Mouse (Mus musculus): ENCODE results near the gene Nkpd1. TPM values are rescaled to one million over a fixed set of nuclear protein-coding genes. Genes with fewer than 3 reads are reported as not detected.

The Nkpd1 gene
- polyA plus RNA-seq, 1 experiment from 2014 or later = not detected

DNA sequence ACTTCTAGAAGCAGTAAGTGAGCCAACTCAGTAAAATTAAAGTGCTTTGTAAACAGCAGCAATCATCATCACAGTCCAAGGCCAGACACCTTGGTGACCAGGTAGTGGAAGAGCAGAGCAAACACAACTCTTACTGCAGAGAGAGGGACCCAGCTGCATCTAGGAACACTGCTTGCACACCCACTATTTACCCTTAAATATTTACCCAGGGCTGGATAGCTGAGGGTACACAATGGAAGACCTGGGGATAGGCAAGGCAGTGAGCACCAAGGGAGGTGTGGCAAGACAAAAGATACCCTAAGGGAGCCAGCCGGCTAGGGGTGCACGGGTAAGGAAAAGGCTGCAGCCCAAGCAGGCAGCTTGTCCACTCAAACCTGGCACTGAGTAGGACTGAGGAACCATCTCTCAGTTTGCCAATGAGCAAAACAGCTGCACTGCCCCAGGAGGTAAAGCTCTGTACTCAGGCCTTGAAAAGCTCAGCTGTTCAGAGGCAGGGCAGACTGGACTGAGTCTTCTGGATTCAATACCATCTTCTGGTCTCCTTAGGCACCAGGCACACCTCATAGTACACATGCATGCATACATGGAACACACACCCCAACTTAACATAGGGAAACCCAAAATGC is 29.8 kb downstream of the Nkpd1 start:
- Histone ChIP-seq H3K36me3 (ENCODE audit: inconsistent target) (no peaks in the 10 kb centered on the region), H3K4me3 (ENCODE audit: inconsistent target) (no peak overlapping the region), H3K79me2 (ENCODE audit: inconsistent target) (peaks cover 99% of the 10 kb centered on the region), H3K27ac (no peak overlapping the region)
- WGBS (ENCODE audit: missing documents) = 96% methylated on average over 2 of the region's 2 CpGs

DNA sequence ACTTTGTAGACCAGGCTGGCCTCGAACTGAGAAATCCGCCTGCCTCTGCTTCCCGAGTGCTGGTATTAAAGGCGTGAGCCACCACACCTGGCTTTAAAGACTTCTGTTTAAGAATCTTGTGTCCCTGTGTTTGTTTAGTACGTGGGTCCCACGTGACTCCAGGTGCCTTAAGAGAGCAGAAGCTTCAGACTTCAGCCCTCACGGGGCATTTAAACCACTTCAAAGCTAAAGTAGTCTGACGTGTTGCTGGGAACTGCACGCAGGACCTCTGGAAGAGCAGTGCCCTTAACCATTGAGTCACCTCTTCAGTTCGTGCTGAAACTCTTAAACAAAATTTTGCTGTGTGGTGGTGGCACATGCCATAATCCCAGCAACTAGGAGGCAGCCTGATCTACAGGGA is 31.8 kb downstream of the Nkpd1 start:
- WGBS (ENCODE audit: missing documents) = 92% methylated on average over 10 of the region's 10 CpGs
- Histone ChIP-seq H3K36me3 (ENCODE audit: inconsistent target) (0 out of 2 replicates have a peak, but pooled peaks cover 6% of the 10 kb centered on the region), H3K79me2 (ENCODE audit: inconsistent target) (peaks cover 99% of the 10 kb centered on the region), H3K4me3 (ENCODE audit: inconsistent target) (no peak overlapping the region), H3K27ac (no peak overlapping the region)

DNA sequence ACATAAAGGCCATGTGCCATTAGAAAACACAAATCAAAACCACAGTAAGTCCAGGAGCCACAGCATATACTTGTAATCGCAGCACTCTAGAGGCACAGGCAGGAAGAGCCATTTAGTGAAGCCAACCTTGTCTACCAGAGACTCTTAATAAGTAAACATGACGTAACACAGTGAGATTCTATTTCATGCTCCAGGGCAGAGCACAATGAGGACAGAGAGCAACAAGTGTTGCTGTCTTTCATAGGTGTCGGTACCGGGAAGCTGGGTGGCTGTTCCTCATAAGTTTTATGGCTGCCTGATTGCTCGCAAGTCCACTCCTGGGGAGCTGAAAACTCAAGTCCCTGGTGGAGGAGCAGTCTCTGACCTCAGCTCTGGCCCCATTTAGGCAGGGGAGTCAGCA is 34.0 kb downstream of the Nkpd1 start:
- Histone ChIP-seq H3K4me3 (ENCODE audit: inconsistent target) (no peak overlapping the region), H3K27ac (no peak overlapping the region), H3K36me3 (ENCODE audit: inconsistent target) (0 out of 2 replicates have a peak, but pooled peaks cover 6% of the 10 kb centered on the region), H3K79me2 (ENCODE audit: inconsistent target) (peaks cover 100% of the 10 kb centered on the region)
- WGBS (ENCODE audit: missing documents) = 91% methylated on average over 5 of the region's 5 CpGs

DNA sequence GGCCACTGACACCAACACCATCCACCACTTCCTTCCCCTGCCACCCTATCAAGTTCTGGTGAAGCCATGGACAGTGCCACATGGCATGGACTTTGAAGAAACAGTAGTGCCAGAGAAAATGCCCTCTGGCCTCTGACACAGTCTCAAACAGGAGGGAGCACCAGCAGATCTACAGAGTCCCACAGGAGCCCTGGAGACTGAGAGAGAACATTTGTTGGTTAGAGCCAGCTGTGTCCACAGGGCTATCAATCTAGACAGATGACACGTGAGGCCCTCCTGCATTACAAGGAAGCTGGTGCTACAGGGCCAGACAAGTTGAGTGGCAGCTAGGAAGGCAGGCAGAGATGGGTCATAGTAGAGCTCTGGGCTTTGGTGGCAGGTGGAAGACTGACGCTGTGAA is 34.8 kb downstream of the Nkpd1 start:
- Histone ChIP-seq H3K4me3 (ENCODE audit: inconsistent target) (no peak overlapping the region), H3K27ac (no peak overlapping the region), H3K36me3 (ENCODE audit: inconsistent target) (0 out of 2 replicates have a peak, but pooled peaks cover 6% of the 10 kb centered on the region), H3K79me2 (ENCODE audit: inconsistent target) (peaks cover 100% of the 10 kb centered on the region)
- WGBS (ENCODE audit: missing documents) = 55% methylated on average over 2 of the region's 2 CpGs

DNA sequence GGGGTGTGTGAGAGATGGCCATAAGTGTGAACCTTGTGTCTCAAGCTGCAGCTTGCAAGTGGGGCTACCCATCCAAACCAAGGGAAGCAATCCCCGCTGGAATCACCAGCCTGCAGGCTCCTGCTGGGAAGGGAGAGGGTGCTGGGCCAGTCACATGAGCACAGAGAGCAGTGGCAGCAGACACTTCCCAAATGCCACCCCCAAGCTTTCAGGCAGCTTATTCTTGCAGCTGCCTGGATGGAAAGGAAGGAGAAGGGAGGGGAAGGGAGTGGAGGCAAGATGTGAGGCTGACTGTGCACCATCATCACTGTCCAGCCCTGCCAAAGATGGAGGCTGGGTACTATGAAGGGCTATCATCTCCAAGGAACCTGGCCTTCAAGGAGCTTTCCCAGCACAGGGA is 36.5 kb downstream of the Nkpd1 start:
- 100% methylated on average over 1 of the region's 1 CpGs for WGBS (ENCODE audit: missing documents)
- Histone ChIP-seq H3K27ac (no peak overlapping the region), H3K4me3 (ENCODE audit: inconsistent target) (no peak overlapping the region), H3K36me3 (ENCODE audit: inconsistent target) (0 out of 2 replicates have a peak, but pooled peaks cover 6% of the 10 kb centered on the region), H3K79me2 (ENCODE audit: inconsistent target) (peaks cover 100% of the 10 kb centered on the region)

DNA sequence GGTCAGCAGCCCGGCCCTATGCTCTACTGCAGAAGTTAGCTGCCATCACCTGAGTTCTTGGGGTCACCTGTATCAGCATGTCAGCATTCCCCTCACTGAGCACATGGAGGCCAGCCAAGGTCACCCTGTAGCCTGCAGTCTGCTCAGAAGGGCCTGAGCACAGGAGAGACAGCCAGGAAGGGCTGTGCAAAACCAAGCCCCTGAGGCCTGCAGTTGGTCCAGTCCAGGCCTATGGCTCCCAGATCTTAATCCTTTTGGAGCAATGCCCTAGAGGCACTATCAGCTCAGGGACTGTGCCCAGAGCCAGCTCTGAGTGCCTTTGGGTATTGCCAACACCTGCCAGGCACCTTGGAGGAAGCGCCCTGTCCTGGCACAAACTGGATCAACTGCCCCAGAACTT is 39.4 kb downstream of the Nkpd1 start:
- Histone ChIP-seq H3K4me3 (ENCODE audit: inconsistent target) (no peak overlapping the region), H3K36me3 (ENCODE audit: inconsistent target) (0 out of 2 replicates have a peak, but pooled peaks cover 6% of the 10 kb centered on the region), H3K27ac (no peak overlapping the region), H3K79me2 (ENCODE audit: inconsistent target) (peaks cover 97% of the 10 kb centered on the region)
- WGBS (ENCODE audit: missing documents) = 93% methylated on average over 2 of the region's 2 CpGs

DNA sequence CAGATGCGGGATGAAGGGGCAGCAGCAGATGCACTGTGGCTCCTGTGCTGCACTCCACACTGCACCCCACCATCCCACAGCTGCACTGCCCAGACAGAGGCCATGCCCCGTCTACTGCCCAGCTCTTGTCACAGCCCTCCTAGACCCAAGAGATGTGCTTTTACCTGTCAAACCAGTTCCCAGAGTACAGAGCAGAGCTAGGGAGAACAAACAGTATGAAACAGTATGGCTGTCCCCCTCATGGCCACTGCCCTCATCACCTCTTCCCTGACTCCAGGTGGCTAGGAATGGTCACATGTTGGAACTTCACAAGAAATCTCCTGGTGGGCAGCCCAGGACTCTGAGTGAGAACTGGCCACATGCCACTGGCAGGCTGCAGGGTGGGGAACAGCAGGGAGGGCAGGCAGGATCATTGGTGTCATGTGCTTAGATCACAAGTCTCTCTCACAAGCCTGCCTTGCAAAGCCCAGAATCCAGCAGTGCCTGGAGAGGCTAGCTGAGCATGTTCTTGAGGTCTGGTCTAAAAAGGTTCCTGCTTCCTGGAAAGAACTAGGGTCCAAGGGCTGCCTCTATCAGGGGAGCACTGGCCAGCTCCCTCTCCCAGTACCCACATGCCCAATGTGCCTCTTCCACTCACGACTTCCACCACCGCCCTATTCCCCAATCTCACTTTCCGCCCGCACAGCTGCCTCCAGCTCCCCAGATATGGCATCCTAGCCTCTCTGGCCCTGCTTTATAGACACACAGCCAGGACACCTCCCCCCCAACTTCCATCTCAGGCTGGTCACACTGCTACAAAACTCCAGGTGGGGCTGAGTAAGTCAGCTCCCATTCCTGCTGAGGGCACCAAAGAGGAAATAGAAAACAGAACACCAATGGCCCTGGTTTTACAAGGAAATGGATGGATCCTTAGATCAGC is 40.6 kb downstream of the Nkpd1 start:
- peaks cover 85% of the 10 kb centered on the region for H3K79me2 ChIP-seq (ENCODE audit: inconsistent target)
- 0 out of 2 replicates have a peak, but pooled peaks cover 4% of the 10 kb centered on the region for H3K36me3 ChIP-seq (ENCODE audit: inconsistent target)
- WGBS (ENCODE audit: missing documents) = 97% methylated on average over 6 of the region's 6 CpGs
- H3K4me3 ChIP-seq (ENCODE audit: inconsistent target) = no peak overlapping the region
- H3K27ac ChIP-seq = peak overlapping the region; percentile 40

DNA sequence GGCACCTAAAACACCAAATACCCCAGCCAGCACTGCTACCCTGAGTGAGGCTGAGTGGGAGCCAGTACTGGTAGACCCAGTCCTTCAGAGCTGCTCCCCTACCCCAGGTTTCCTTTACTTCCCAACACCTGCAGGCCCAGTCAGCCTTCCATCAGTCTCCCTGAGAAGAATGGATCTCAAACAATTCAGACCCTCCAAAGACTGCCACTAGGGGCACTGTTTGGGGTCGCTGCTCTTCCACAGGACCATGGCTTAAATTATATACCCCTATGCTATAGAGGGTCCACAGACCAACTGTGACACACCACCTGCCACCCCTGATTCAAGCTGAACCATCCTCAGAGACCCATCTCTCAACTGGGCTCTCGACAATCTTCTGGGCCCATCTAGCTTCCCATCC is 41.3 kb downstream of the Nkpd1 start:
- Histone ChIP-seq H3K27ac (peak overlapping the region; percentile 40), H3K36me3 (ENCODE audit: inconsistent target) (no peaks in the 10 kb centered on the region), H3K4me3 (ENCODE audit: inconsistent target) (no peak overlapping the region), H3K79me2 (ENCODE audit: inconsistent target) (peaks cover 78% of the 10 kb centered on the region)
- WGBS (ENCODE audit: missing documents) = 70% methylated on average over 2 of the region's 2 CpGs

DNA sequence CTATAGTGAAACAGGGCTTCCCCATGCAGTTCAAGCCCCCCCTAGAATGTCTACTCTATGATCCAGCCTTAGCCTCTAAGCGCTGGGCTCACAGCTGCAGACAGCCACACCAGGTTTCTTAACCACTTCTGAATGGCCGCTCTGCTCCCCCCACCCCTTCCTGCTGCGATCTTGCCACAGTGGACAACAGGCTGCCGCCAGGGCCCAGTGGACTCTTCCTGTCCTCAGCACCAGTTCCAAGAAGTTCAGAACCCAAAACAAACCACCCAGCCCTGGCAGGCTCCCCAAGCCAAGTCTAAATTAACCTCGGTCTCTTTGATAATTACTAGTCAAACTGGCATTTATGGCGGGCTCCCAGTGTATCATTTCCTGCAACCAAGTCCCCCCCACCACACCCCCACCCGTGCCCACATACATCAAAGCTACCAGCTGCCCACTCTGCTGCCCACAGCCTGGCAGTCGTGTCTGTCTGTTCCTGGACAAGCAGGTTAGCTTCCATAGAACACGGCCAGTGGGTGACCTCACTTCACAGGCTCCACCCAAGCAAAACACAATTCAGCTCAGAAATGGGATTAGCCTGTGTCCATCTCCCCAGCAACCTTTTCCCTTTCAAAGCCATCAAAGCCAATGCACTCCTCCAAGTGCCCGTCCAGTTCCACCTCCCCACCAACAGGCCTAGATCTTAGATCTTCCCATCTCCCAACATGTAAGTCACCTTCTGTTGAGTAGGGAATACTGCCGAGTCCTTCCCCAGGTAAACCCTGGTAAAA is 43.0 kb downstream of the Nkpd1 start:
- peak overlapping the region; percentile 91 for H3K4me3 ChIP-seq (ENCODE audit: inconsistent target)
- H3K79me2 ChIP-seq (ENCODE audit: inconsistent target) = peaks cover 61% of the 10 kb centered on the region
- peaks cover 11% of the 10 kb centered on the region for H3K36me3 ChIP-seq (ENCODE audit: inconsistent target)
- H3K27ac ChIP-seq = peak overlapping the region; percentile 50
- 7% methylated on average over 11 of the region's 11 CpGs for WGBS (ENCODE audit: missing documents)

DNA sequence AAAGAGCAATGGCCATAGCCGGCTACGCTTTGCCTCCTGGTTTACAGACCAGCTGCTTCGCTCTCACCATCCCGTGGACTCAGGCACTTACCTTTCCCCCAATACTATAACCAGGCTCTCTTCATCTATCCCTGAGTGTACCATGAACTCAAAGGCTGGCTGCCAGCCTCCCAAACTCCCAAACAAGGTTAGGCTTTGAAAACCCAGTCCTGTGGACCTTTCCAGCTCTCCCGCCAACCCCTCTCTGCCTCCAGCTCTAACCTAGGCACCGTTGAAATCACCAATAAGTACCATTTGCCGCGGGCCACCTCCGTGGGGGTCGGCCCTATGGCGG is 43.8 kb downstream of the Nkpd1 start:
- H3K36me3 ChIP-seq (ENCODE audit: inconsistent target) = peaks cover 11% of the 10 kb centered on the region
- peaks cover 53% of the 10 kb centered on the region for H3K79me2 ChIP-seq (ENCODE audit: inconsistent target)
- peak overlapping the region; percentile 91 for H3K4me3 ChIP-seq (ENCODE audit: inconsistent target)
- peak overlapping the region; percentile 50 for H3K27ac ChIP-seq
- 0% methylated on average over 11 of the region's 11 CpGs for WGBS (ENCODE audit: missing documents)

DNA sequence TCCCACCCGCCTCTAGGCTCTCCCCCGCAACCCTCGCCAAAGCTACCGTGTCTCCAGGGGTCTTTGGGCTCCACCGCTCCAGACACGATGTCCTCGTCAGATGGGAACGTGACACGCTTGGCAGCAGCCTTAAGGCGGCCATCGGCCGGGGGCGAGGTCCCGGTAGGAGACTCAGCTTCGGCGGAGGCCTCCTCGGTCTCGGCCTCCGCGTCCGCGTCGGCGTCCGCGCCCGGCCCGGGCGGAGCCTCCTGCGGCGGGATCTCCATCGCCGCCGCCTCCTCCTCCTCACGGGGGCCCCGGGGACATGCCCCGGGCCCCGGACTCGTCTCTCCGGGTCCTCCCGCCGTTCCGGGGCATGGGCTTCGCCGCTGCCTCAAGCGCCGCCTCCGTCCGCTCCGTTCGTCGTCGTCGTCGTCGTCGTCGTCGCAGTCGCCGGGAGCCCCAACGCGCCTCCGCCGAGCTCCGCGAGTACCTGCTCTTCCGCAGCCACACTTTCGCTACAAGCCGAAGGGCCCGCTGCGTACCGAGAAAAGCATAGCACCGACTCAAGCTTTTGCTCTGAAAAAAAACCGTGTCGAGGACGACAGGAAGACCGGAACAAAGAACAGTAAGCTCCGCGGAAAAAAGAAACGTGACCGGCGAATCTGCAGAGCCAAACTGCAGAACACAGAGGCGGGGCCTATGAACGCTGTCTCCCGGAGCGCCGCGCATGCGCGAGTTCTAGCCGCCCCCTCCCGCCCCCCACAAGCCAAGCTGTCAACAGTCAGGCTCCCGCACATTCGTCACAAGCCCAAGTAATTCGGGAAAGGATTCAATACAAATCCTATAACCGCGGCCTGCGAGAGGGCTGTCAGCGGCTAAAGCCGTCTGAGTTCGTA is 44.4 kb downstream of the Nkpd1 start:
- H3K27ac ChIP-seq = peak overlapping the region; percentile 84
- peaks cover 51% of the 10 kb centered on the region for H3K79me2 ChIP-seq (ENCODE audit: inconsistent target)
- WGBS (ENCODE audit: missing documents) = 2% methylated on average over 100 of the region's 102 CpGs
- H3K36me3 ChIP-seq (ENCODE audit: inconsistent target) = peaks cover 11% of the 10 kb centered on the region
- peak overlapping the region; percentile 91 for H3K4me3 ChIP-seq (ENCODE audit: inconsistent target)

DNA sequence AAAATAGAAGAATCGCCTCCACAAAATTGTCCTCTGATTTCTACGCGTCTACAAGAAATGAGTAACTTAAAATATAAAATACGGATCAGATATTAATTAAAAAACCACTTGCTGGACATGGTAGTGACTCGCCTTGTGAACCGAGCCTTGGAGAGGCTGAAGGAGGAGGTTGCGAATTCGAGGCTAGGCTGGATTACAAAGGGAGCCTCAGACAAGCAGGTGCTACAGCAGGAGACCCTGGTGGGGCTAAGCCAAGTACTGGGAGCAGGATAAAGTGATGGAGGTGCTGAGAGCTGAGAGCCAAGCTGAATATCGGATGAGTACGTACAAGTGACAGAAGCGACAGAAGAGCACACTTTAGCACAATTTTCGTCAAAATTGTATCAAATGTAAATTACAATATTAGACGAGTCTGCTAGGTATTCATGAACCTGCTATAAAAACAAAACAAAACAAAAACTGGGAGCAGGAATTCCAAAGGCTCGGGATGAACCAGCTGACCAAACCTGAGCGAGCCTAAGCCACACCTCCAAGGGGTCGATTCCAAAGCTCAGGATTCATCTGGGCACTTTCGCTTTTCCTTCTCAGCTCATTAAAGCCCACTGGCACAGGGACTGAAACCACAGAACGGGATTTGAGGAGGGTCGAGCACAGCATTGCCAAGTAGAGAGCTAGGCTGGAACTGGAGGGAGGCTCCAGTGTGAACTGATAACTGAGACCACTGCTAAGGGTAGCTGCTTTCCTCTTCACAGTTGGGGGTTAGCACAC is 45.2 kb downstream of the Nkpd1 start, which contains the start of gene Ppp1r37:
Gene Ppp1r37 (minus strand): TSS at position 434 of the 768 bp plus-strand sequence.
- Histone ChIP-seq H3K36me3 (ENCODE audit: inconsistent target) (peaks cover 11% of the 10 kb centered on the region), H3K27ac (peak within 1 kb of the TSS; percentile 84), H3K4me3 (ENCODE audit: inconsistent target) (peak within 1 kb of the TSS; percentile 44), H3K79me2 (ENCODE audit: inconsistent target) (peaks cover 51% of the 10 kb centered on the region)
- 2% methylated on average over 19 of the region's 19 CpGs for WGBS (ENCODE audit: missing documents)

DNA sequence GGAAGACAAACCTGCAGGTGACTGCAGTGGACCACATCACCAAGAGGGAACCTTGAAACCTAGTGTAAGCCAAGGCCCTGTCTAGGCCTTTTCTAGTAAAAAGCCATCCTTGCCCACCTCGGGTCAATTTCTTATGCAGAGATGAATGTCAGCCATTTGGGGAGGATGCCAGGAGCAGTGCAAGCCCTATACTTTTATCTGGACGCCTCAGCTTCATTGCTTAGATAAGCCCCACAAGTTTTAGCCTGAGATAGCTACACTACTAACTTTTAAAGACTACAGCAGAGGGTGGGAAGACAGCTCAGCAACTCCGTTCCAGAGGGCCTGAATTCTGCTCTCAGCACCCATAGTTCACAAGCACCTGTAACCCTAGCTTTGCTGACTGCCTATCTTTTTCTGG is 46.2 kb downstream of the Nkpd1 start:
- peaks cover 15% of the 10 kb centered on the region for H3K36me3 ChIP-seq (ENCODE audit: inconsistent target)
- H3K27ac ChIP-seq = no peak overlapping the region
- 86% methylated on average over 3 of the region's 3 CpGs for WGBS (ENCODE audit: missing documents)
- H3K79me2 ChIP-seq (ENCODE audit: inconsistent target) = peaks cover 51% of the 10 kb centered on the region
- no peak overlapping the region for H3K4me3 ChIP-seq (ENCODE audit: inconsistent target)

All from macrophage (primary cell).